Mouse (Mus musculus) myocyte (in vitro differentiated cells): ENCODE data around the gene Pin1rt1. TPM values are rescaled to one million over a fixed set of nuclear protein-coding genes. Genes with fewer than 3 reads are reported as not detected.
A peak's percentile ranks its signal among the peaks of the same experiment; 100 is the strongest.

Experiments used
- H3K27me3 ChIP-seq: one replicate; pipeline ENCODE4 v1.6.1; 2011; ENCODE audit not compliant: control insufficient read depth, insufficient read depth, insufficient read length
- H3K36me3 ChIP-seq: one replicate; pipeline ENCODE4 v1.6.1; 2011; ENCODE audit not compliant: control insufficient read depth, insufficient read depth
- H3K4me2 ChIP-seq: one replicate; pipeline ENCODE4 v1.6.1; 2011; ENCODE audit warnings: low read depth, control low read depth
- H3K4me3 ChIP-seq: one replicate; pipeline ENCODE4 v1.5.1; 2011; ENCODE audit warnings: mild to moderate bottlenecking, control low read depth, moderate library complexity
- H3K79me2 ChIP-seq: one replicate; pipeline ENCODE4 v1.6.1; 2011; ENCODE audit not compliant: control insufficient read depth, insufficient read depth
- H3ac ChIP-seq: one replicate; pipeline ENCODE4 v1.6.1; 2011; ENCODE audit not compliant: control insufficient read depth, insufficient read length
- CEBPB ChIP-seq: IDR thresholded peaks from 2 replicates; pipeline ENCODE4 v1.6.1; 2011; ENCODE audit warnings: mild to moderate bottlenecking, moderate library complexity; ENCODE audit not compliant: poor library complexity, insufficient read depth, severe bottlenecking
- E2F4 ChIP-seq: IDR thresholded peaks from one replicate; pipeline ENCODE4 v1.6.1; 2011; ENCODE audit warnings: mild to moderate bottlenecking, control low read depth, moderate library complexity; ENCODE audit not compliant: insufficient read depth
- MAX ChIP-seq: IDR thresholded peaks from one replicate; pipeline ENCODE4 v1.6.1; 2011; ENCODE audit warnings: low read depth, mild to moderate bottlenecking, control low read depth
- MYOD1 ChIP-seq, 3 experiments: IDR thresholded peaks; one replicate each; pipeline ENCODE4 v1.6.1; 2011; ENCODE audit warnings: control low read depth in 2 of 3, low read depth in 2 of 3, mild to moderate bottlenecking in 2 of 3, moderate library complexity in 1 of 3; ENCODE audit not compliant: insufficient read length in 2 of 3, control insufficient read depth in 1 of 3
- MYOG ChIP-seq, 3 experiments: IDR thresholded peaks; one replicate each; pipeline ENCODE4 v1.6.1; 2011; ENCODE audit warnings: control low read depth in 2 of 3, low read depth in 2 of 3, mild to moderate bottlenecking in 2 of 3; ENCODE audit not compliant: insufficient read length in 2 of 3, control insufficient read depth in 1 of 3, insufficient read depth in 1 of 3
- POLR2A ChIP-seq: IDR thresholded peaks from one replicate; pipeline ENCODE4 v1.6.1; 2011; ENCODE audit warnings: low read depth, mild to moderate bottlenecking, control low read depth, moderate library complexity; ENCODE audit not compliant: insufficient read length
- POLR2AphosphoS2 ChIP-seq: IDR thresholded peaks from one replicate; pipeline ENCODE4 v1.6.1; 2011; ENCODE audit warnings: low read depth, control low read depth; ENCODE audit not compliant: insufficient read length
- REST ChIP-seq: IDR thresholded peaks from one replicate; pipeline ENCODE4 v1.6.1; 2011; ENCODE audit warnings: mild to moderate bottlenecking, control low read depth, moderate library complexity; ENCODE audit not compliant: insufficient read depth, insufficient read length
- SRF ChIP-seq: IDR thresholded peaks from one replicate; pipeline ENCODE4 v1.6.1; 2011; ENCODE audit warnings: low read depth; ENCODE audit not compliant: control insufficient read depth, insufficient read length
- TCF12 ChIP-seq: IDR thresholded peaks from one replicate; pipeline ENCODE4 v1.6.1; 2011; ENCODE audit warnings: mild to moderate bottlenecking, control low read depth; ENCODE audit not compliant: poor library complexity, insufficient read depth, severe bottlenecking
- TCF3 ChIP-seq: IDR thresholded peaks from one replicate; pipeline ENCODE4 v1.6.1; 2011; ENCODE audit warnings: low read depth, control low read depth; ENCODE audit not compliant: insufficient read length
- USF1 ChIP-seq: IDR thresholded peaks from one replicate; pipeline ENCODE4 v1.6.1; 2011; ENCODE audit warnings: low read depth, mild to moderate bottlenecking, control low read depth, moderate library complexity
- polyA plus RNA-seq: library from polyadenylated mRNA; unstranded; fragments of >200 nt; fragmentation: generic; extraction: Trizol; gene quantifications from one replicate; pipeline ENCODE4 v1.2.1, GENCODE M21; 2012; ENCODE audit warnings: missing spikeins

Gene Pin1rt1
- polyA plus RNA-seq, 1 experiment, result not detected

DNA sequence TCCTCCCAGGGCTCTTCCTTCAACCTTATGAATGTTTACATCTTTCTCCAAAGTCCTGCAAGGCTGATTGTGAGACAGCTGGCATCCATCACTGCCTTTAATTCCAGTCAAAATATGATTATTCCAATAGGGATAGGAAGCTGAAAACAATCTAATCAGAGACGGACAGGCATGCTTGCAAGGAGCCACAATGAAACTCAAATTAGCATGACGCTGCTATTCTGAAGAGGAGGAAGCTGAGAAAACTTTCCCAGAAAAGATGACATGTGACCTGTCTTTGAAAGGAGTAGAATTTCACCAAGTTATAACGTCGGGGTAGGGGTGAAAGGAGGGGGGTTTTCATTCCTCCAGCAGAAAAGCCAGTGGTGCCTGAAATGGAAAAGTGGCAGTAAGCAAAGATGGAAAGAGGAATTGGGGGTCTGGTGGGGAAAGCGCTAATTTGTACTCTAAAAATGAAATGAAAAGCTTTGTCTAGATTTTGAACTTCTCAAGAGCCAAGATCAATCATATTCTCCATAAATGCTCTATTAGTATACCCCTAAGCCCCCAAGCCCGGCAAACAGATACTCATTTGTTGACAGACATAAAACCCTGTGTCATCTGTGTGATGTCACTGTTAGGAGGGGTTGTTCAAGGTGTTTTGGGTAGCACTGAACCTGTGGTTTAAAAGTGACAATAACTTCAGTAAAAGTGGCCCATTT is 5.4 kb downstream of the Pin1rt1 start:
- H3K4me2 ChIP-seq, result peak overlapping the region; percentile 80
- H3ac ChIP-seq, result no peak overlapping the region
- no peaks in the 10 kb centered on the region for H3K79me2 ChIP-seq
- TF ChIP-seq POLR2A (no peak), MAX (no peak), SRF (no peak), USF1 (peak; percentile 23), MYOG (IDR thresholded peaks at IDR 0.05; ENCODE audit: control insufficient read depth in 1 of 3, insufficient read depth in 1 of 3, insufficient read length in 2 of 3, low read depth in 2 of 3) (no peak)
- peak overlapping the region; percentile 46 for H3K4me3 ChIP-seq
- no peaks in the 10 kb centered on the region for H3K36me3 ChIP-seq
- no peaks in the 10 kb centered on the region for H3K27me3 ChIP-seq

DNA sequence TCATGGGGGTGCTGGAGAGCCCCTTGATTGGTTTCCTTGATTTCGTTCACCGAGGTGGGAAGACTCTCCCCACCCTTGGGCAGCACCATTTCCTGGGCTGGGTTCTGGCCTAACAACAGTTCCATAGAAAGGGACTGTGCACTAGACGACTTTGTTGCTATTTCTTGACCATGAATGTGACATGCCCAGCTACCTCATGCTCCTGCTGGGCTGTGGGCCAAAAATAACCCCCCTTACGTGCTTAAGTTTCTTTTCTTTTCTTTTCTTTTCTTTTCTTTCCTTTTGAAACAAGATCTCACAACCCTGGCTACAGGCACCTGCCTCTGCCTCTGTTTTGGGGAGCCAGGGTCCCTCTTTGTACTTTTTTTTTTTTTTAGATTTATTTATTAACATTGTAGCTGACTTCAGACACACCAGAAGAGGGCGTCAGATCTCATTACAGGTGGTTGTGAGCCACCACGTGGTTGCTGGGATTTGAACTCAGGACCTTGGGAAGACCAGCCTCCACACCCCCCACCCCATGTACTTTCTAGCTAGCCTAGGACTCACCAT is 6.3 kb downstream of the Pin1rt1 start:
- Histone ChIP-seq H3K27me3 (no peaks in the 10 kb centered on the region), H3K4me2 (no peak overlapping the region), H3K79me2 (no peaks in the 10 kb centered on the region), H3ac (no peak overlapping the region), H3K4me3 (no peak overlapping the region), H3K36me3 (no peaks in the 10 kb centered on the region)
- TF ChIP-seq POLR2AphosphoS2 (no peak), USF1 (no peak), MYOD1 (IDR thresholded peaks at IDR 0.05; ENCODE audit: control insufficient read depth in 1 of 3, insufficient read length in 2 of 3, low read depth in 2 of 3) (no peak), REST (no peak), SRF (no peak), CEBPB (no peak), POLR2A (no peak), MAX (no peak)

- no peak overlapping the region for H3ac ChIP-seq
- H3K4me3 ChIP-seq, result no peak overlapping the region
- TF ChIP-seq CEBPB (no peak), TCF12 (no peak), POLR2AphosphoS2 (no peak), MAX (no peak), SRF (no peak), USF1 (no peak), POLR2A (no peak), E2F4 (no peak), MYOG (IDR thresholded peaks at IDR 0.05; ENCODE audit: control insufficient read depth in 1 of 3, insufficient read depth in 1 of 3, insufficient read length in 2 of 3, low read depth in 2 of 3) (no peak), TCF3 (no peak), MYOD1 (IDR thresholded peaks at IDR 0.05; ENCODE audit: control insufficient read depth in 1 of 3, insufficient read length in 2 of 3, low read depth in 2 of 3) (no peak)
- H3K36me3 ChIP-seq, result no peaks in the 10 kb centered on the region
- H3K27me3 ChIP-seq, result no peaks in the 10 kb centered on the region
- H3K79me2 ChIP-seq, result no peaks in the 10 kb centered on the region
- H3K4me2 ChIP-seq, result no peak overlapping the region
Measured at GRCm38 (mm10) chr2:104704355-104704754, 11.8 kb downstream of the Pin1rt1 start.

DNA sequence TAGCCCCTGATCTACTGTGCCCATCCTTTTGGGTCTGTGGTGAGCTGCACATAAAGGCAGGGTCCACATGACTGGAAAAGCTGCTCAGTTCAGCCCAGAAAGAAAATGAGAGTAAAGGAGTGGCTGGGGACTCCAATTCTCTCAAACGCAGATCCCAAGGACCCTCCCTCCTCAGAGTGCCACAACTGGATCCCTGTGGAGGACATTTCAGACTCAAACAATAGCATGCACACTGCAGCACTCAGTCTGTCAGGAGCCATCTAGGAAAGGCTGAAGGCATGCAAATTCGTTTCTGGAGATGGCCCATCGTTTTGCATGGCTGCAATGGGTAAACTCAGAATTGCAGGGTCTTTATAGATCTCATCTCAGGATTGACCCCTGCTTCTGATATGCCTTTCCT is 13.0 kb downstream of the Pin1rt1 start:
- H3ac ChIP-seq, result no peak overlapping the region
- H3K4me2 ChIP-seq, result no peak overlapping the region
- TF ChIP-seq POLR2A, result no peak
- no peak for TF ChIP-seq POLR2AphosphoS2
- TF ChIP-seq REST, result no peak
- TF ChIP-seq USF1, result no peak
- no peak for TF ChIP-seq SRF
- TF ChIP-seq MYOG (IDR thresholded peaks at IDR 0.05; ENCODE audit: control insufficient read depth in 1 of 3, insufficient read depth in 1 of 3, insufficient read length in 2 of 3, low read depth in 2 of 3), result no peak
- no peak overlapping the region for H3K4me3 ChIP-seq
- H3K36me3 ChIP-seq, result no peaks in the 10 kb centered on the region
- no peaks in the 10 kb centered on the region for H3K79me2 ChIP-seq
- H3K27me3 ChIP-seq, result no peaks in the 10 kb centered on the region

DNA sequence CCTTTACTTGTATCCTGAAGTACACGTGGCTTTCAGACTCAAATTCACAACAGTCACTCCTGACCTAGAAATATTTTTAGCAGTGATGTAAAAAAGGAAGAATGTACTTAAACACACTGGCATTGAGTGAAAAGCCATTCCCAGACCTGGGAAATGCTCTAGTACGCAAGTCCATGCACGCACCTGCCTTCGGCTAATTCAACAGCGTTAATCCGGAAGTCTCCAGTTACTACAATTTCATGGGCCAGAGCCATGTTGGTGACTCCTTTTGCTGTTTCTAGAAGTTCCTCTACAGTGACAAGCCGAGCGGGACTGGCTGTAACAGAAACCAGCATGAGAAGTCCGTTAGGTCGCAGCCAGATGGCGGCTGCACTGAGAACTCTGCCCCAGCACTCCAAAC is 16.5 kb downstream of the Pin1rt1 start:
- no peaks in the 10 kb centered on the region for H3K36me3 ChIP-seq
- no peak overlapping the region for H3K4me2 ChIP-seq
- H3K27me3 ChIP-seq, result no peaks in the 10 kb centered on the region
- TF ChIP-seq MAX, result no peak
- no peak for TF ChIP-seq MYOD1 (IDR thresholded peaks at IDR 0.05; ENCODE audit: control insufficient read depth in 1 of 3, insufficient read length in 2 of 3, low read depth in 2 of 3)
- no peak for TF ChIP-seq USF1
- no peak for TF ChIP-seq POLR2A
- TF ChIP-seq TCF3, result no peak
- TF ChIP-seq CEBPB, result no peak
- no peak for TF ChIP-seq MYOG (IDR thresholded peaks at IDR 0.05; ENCODE audit: control insufficient read depth in 1 of 3, insufficient read depth in 1 of 3, insufficient read length in 2 of 3, low read depth in 2 of 3)
- no peak for TF ChIP-seq SRF
- TF ChIP-seq POLR2AphosphoS2, result no peak
- TF ChIP-seq REST, result no peak
- TF ChIP-seq E2F4, result no peak
- no peak for TF ChIP-seq TCF12
- H3K79me2 ChIP-seq, result no peaks in the 10 kb centered on the region
- no peak overlapping the region for H3K4me3 ChIP-seq
- no peak overlapping the region for H3ac ChIP-seq
